Mouse (Mus musculus) layer of hippocampus, postnatal 25 days (tissue): ENCODE data around the gene Cwc22. TPM values are rescaled to one million over a fixed set of nuclear protein-coding genes. Genes with fewer than 3 reads are reported as not detected.

ENCODE experiments used
- total RNA-seq, 2 experiments: library from RNA; stranded (reverse); gene quantifications; 2 replicates each; pipeline ENCODE4 v1.2.3; 2021

Cwc22 gene
- total RNA-seq, 2 experiments from 2014 or later, result 26.3 to 27.9 TPM

Other genes starting within 250 kb of the Cwc22 start
- gene Zfp385b, start 126.7 kb downstream of the Cwc22 start, total RNA-seq, result 10 to 100 TPM; 47.4 to 49.1 TPM